8 mouse cellular contexts compared by ENCODE assay signal in the genomic region with DNA sequence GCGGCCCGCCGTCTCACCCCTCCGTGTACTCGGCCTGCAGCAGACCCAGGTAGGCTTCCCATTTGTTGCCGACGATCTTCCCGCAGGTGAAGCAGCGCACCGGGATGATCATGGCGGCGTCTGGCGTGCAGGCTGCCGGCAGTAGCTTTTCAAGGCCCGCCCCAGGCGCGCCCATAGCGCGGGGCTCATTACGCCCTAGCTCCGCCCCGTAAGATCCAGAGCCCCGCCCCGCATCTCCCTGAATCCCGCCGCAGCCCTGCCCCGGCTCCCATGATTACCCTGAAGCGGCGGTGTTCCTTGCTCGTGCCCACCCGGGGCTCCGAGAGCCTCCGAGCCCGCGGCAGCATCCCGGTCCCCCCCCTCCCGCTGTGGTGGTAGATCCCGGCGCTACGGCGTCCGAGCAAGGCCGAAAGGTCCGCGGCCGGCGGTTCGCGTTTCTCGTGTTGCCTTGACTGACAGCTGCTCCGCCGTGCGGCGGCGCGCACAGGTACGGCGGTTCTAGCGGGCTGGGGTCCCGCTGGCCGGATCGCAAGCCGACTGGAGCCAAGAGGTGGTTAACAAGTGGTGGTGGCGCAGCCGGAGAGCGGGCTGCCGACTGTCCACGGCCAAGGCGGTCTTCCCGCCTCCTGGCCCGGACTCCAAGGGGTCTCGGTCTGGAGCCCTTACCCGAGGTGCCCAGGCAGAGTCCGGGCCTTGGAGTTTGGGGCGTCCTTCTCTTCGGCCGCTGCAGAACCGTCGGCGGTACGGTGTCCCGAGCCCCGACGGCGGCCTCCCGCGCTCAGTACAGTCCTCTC. TPM values are rescaled to one million over a fixed set of nuclear protein-coding genes. Genes with fewer than 3 reads are reported as not detected.
A peak's percentile ranks its signal among the peaks of the same experiment; 100 is the strongest.
DNase-seq lines count a peak whose midpoint lies in the region; ATAC-seq and TF ChIP-seq lines count a peak whose summit lies in the region.

Gene Polr2l (minus strand): TSS at position 122 of the 794 bp plus-strand sequence.
Gene Tspan4 (plus strand): TSS at position 230 of the 794 bp plus-strand sequence.

- 1% methylated on average over 86 of the region's 87 CpGs for WGBS in forebrain, postnatal 0 days

- peak; percentile 33; the same call in 1 of the 2 replicates for TF ChIP-seq CTCF in forebrain, postnatal 0 days (IDR thresholded peaks at IDR 0.05; ENCODE audit: low read depth)

- no peaks in the 10 kb centered on the region for H3K9me3 ChIP-seq in forebrain, postnatal 0 days (ENCODE audit: low read length)

- H3K4me3 ChIP-seq in forebrain, postnatal 0 days (ENCODE audit: low read depth, low read length): peak within 1 kb of the TSS; percentile 69

- peak within 1 kb of the TSS; percentile 91 for H3K9ac ChIP-seq in forebrain, postnatal 0 days

- H3K36me3 ChIP-seq in forebrain, postnatal 0 days (ENCODE audit: insufficient read depth): peaks cover 17% of the 10 kb centered on the region

- peak; percentile 93 for ATAC-seq in forebrain, postnatal 0 days

- peaks cover 9% of the 10 kb centered on the region for H3K4me1 ChIP-seq in forebrain, postnatal 0 days (ENCODE audit: insufficient read depth)

- peak within 1 kb of the TSS; percentile 71 for H3K4me2 ChIP-seq in forebrain, postnatal 0 days (ENCODE audit: low read depth)

- peak; percentile 89 for DNase-seq in MN1 (ENCODE audit: low spot score)
- DNase-seq in cerebellum, adult 18-20 months: peak; percentile 80 to 90
- DNase-seq in forebrain, postnatal 0 days: peak; percentile 91
- peak; percentile 87 for DNase-seq in heart, postnatal 4 days
- peak; percentile 79 for DNase-seq in layer of hippocampus, adult 9-11 months
- DNase-seq in lung, postnatal 14 days: peak; percentile 83
- DNase-seq in ovary, postnatal 36 days (ENCODE audit: low spot score): peak; percentile 85
- peak; percentile 88 for DNase-seq in thymus, postnatal 25 days

- H3K27ac ChIP-seq in forebrain, postnatal 0 days (ENCODE audit: low read depth, low read length): peak within 1 kb of the TSS; percentile 83

- no peaks in the 10 kb centered on the region for H3K27me3 ChIP-seq in forebrain, postnatal 0 days (ENCODE audit: insufficient read depth, low read length)

RNA-seq across cellular contexts. Expression of gene Polr2l, which starts in this region (rescaled TPM):
- 21.1 and 24.6 TPM in 2 replicates for total RNA-seq in forebrain, postnatal 0 days (2014; rRNA removed)
- 73.2 and 74.8 TPM in 2 replicates for polyA plus RNA-seq in forebrain, postnatal 0 days (2015; fragmentation: Nextera tagmentation; extraction: Ambion mirVana)
- total RNA-seq in heart, postnatal 4 days (2021): 10 to 100 TPM; 49.6 to 52.4 TPM

RNA-seq across cellular contexts. Expression of gene Tspan4, which starts in this region (rescaled TPM):
- 52.5 and 79.6 TPM in 2 replicates for total RNA-seq in forebrain, postnatal 0 days (2014; rRNA removed)
- 54.9 and 57.9 TPM in 2 replicates for polyA plus RNA-seq in forebrain, postnatal 0 days (2015; fragmentation: Nextera tagmentation; extraction: Ambion mirVana)
- 10 to 100 TPM; 37.2 to 38.0 TPM for total RNA-seq in heart, postnatal 4 days (2021)

Comparison
In these comparisons a context has a peak if more than half of its experiments do, and no peak if none do; other contexts are left out.
1. Peak in every context shown above with its lines: DNase-seq, ATAC-seq, H3K4me3 ChIP-seq and H3K27ac ChIP-seq.